Mouse (Mus musculus): ENCODE results near the gene Ttll1.

Ttll1 gene

GRCm38 (mm10) chr15:83510805-83511405 lies at the start of gene Ttll1:
Gene Ttll1 (minus strand): TSS chr15:83510893.
- DNase-seq: peak; percentile 97

GRCm38 (mm10) chr15:83555161-83555974 lies 44.7 kb upstream of the Ttll1 start:
- DNase-seq: peak; percentile 91

- no peak for DNase-seq
These were observed 43.1 kb upstream of the Ttll1 start for GRCm38 (mm10) chr15:83553831-83554230.

- DNase-seq: no peak
These were observed 39.4 kb upstream of the Ttll1 start for GRCm38 (mm10) chr15:83550137-83550536.

- DNase-seq: no peak
These were observed 36.5 kb upstream of the Ttll1 start for GRCm38 (mm10) chr15:83547144-83547543.

GRCm38 (mm10) chr15:83546029-83546428 lies 35.3 kb upstream of the Ttll1 start:
- no peak for DNase-seq

DNA sequence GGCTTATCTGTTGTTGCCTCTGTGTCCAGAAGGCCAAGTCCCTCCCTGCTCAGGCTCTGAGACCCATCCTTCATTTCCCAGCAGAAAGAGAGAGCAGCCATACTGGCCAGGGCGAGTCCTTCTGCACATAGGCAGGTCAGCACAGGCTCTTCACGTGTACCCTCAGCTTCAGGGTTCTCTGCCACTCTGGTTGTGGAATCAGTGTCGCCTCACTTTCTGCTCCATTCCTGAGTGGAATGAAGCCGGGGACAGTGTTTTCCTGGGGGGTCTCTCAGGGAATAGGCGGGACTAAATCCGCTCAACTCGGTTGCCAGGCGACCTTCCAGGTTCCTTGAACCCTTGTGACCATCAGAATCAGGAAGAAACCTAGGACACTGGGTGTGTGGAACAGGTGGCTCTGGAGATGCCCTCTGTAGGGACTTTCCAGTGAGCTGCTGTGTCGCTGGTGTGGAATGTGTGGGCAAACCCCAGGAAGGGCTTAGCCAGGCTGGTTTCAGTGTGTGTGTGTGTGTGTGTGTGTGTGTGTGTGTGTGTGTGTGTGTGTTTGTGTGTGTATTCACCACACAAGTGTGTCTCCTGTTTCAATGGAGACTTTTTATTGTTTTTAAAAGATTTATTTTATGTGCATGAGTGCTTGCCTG lies 31.1 kb upstream of the Ttll1 start:
- DNase-seq: no peak

GRCm38 (mm10) chr15:83539905-83540304 lies 29.2 kb upstream of the Ttll1 start:
- DNase-seq: no peak

DNA sequence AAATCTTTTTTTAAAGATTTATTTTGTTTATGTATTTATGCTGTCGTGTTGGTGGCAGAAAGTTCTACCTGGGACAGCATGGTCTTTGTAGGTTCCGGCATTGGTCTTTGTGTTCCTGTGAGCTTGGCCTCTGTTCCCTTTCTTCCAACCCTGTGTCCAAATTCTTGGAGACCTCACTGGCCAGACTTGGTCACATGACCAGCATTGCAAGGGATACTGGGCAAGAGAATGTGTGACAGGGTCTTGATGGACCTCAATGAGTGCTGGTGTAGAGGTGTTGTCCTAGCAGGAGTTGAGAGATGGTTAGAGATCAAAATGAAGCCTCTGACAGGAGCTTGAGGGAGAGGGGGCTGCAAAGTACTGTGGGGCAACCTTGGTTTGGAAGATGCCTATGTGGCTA lies 28.2 kb upstream of the Ttll1 start:
- no peak for DNase-seq

- DNase-seq: no peak
These were observed 25.2 kb upstream of the Ttll1 start for GRCm38 (mm10) chr15:83535890-83536231.

GRCm38 (mm10) chr15:83534960-83535889 lies 24.5 kb upstream of the Ttll1 start:
- DNase-seq: no peak

DNA sequence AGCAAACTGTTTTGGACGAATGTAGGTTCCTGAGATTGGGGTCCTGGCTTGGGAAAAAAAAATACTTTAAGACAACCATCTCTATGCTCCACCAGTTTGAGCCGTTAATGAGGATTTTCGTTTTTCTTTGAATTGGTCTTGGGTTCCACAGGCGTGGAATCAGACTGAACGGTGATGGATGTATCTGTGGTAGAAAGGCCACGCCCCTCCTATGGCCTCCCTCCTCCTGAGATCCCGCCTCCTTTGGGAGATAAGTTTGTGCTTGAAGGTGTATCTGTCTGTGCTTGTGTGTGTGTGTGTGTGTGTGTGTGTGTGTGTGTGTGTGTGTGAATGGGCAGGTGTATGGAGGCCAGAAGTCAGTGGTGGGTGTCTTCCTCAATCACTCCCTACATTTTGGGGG lies 21.9 kb upstream of the Ttll1 start:
- no peak for DNase-seq

DNA sequence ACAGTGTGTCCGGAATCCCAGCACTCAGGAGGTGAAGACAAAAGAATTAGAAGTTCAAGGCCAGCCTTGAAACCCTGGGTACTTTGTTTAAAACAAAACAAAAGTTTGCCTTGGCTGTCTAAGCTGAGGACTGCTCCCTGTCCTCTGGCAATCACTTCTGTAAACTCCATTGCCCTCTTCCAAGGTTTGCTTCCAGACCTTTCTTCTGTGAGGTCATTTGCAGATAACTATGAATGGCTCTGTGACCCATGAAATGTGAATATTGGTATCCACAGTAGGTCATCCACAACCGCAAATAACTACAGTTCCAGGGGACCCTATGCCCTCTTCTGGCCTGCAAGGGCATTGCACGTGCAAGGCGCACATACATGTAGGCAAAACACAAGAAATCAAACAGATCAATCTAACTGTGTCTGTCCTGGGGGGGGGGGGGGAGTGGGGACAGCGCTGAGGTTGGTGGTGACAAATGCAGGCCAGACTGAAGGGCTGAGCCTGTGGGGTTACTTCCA lies 21.3 kb upstream of the Ttll1 start:
- DNase-seq: no peak

DNA sequence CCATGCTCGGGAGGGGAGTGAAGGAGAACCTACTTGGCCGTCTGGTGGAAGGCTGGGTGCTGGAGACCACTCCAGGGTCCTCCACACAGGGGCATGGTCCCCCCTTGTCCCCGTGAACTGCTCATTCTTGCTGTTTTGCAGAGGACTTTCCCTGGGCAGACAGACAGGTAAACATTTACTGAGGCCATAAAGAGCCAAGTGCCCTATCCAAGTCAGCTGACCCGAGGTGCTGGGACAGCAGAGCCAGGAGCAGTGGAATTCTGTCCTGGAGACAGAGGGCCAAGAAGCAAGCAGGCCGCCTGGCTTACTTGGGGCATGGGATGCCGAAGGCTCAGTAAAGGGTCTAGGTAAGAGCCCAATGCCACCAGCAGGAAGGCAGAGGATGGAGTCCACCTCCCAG lies 20.0 kb upstream of the Ttll1 start:
- no peak for DNase-seq

GRCm38 (mm10) chr15:83530233-83530632 lies 19.5 kb upstream of the Ttll1 start:
- no peak for DNase-seq

DNA sequence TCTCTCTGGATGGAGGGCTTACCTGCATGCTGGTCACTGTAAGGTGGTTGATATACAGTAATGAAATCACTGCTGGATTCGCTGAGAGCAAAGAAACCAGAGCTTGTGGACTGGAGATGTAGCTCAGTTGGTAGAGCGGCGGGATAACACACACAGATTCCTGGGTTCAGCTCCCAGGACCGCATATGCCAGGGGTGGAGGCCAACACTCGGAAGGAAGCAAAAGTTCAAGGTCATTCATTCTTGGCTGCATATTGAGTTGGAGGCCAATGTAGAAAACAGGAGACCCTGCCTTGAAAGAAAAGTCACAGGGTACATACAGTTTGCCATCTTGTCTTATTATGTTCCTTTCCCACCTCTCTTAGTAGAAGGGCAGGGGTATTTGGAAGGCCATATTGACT lies 19.1 kb upstream of the Ttll1 start:
- no peak for DNase-seq

DNA sequence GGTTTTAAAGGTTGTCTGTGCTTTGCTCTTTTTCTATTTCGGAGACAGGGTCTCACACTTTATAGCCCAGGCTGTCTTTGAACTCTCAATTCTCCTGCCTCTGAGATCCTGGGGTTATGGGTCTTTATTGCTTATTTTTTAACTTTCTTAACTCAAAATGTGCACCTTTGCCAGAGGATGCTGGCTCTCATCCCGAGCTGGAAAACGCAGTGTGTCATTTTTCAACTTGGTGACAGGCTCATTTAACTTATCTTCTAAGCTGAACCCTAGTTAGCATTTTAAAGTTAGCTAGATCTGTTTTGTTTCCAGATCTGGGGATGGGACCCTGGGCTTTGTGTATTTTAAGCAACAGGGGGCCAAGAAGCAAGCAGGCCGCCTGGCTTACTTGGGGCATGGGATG lies 18.2 kb upstream of the Ttll1 start:
- DNase-seq: no peak

DNA sequence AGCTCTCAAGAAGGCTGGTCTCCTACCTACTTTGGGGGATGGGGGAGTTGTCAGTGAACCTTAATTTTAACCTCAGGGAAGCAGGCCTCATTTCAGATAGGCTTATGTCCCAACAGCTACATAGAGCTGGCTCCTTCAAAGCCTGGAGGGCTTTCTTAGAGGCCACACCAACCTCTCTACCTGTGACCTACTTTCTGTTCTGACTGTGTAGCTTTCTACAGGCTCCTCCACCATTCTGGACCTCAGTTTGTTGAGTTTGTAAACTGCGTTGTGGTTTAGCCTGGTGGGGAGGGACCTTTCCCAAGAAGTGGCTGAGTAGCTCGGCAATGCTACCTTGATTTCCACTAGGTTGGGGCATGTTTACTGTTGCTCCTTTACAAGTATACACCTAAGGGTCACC lies 17.1 kb upstream of the Ttll1 start:
- DNase-seq: no peak

DNA sequence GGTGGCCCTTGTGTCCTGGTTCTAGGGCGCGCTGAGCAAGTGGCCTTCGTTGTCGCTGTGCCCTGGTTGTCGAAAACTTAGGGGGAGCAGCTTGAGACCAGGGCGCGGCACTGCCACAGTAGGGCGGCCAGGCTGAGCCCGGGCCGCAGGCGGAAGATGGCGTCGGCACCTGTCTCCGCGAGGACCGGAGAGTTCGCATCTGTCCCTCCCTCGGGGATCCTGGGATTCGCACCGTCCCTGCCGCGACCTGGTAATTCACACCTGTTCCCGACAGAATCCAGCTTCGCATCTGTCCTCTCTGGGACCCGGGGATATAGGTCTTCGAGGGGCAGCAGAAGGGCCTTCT lies 16.4 kb upstream of the Ttll1 start:
- DNase-seq: no peak

DNA sequence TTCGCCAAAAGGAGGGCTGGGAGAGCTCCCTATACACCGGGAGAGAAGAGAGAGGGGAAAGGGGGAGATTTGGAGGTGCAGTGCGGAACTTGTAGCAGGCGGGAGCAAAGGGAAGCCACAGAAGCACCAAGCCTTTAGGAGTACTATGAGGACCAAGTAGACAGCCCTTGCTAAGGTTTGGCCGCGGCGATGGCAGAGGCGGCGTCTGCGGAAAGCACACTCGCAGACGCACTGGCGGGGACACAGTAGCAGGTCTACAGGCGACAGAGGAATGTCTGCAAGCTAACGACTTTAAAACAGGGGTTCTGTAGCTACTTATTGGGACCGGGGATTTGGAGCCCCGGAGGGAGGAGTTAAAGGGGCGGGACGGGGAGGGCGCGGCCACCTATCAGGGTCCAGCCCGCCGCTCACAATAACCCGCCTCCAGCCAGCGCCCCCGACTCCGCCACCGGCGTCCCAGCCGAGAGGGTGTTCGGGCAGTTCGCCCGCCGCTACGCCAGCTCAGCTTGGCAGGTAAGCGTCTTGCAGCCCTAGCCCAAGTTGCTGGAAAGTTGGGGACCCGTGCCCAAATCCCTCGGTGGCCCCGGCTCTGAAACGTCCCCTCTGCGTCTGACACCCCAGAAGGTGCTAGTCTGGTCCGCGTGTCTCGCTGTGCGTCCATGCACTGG lies 15.9 kb upstream of the Ttll1 start, which contains the start of gene Bik:
Gene Bik, plus strand, starts transcription at position 439 of the 668 bp plus-strand sequence.
- peak; percentile 63 for DNase-seq

- no peak for DNase-seq
These were observed 13.6 kb upstream of the Ttll1 start for GRCm38 (mm10) chr15:83524333-83524729.

DNA sequence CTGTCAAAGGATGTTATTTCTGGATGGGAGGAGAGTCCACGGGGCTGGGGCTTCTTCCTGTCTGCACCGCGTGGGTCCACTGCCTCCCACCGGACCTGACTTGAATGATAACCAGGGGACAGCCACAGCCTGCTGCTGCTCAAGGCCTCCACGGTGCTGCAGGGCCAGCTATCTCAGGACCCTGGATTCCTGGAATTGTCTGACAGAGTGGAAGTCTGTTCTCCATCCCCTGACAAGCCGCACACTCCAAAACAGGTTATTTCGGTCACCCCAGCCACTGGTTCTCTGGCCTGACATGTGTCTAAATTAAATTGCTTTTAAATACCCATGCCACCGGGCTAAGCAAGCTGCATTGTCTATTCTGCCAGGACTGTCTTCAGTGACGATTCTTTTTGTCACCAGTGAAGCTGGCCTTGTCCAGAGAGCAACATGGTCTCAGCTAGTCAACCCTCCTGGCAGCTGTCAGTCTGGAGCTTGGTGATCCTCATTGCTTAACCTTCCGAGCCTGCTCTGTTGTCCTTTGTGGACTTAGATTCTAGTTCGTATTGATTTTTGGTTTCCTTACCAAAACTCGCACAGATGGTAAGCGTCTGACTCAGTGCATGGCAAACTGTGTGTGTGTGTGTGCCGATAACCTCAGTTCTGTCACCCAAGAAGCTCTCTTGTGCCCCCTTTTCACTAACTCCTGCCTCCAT lies 13.1 kb upstream of the Ttll1 start:
- DNase-seq: no peak

Data from thymus, postnatal 25 days (tissue).